Mouse (Mus musculus) forebrain, postnatal 0 days (tissue): ENCODE measurements around the gene Igfbp3. TPM values are rescaled to one million over a fixed set of nuclear protein-coding genes. Genes with fewer than 3 reads are reported as not detected.

ENCODE experiments used
- ATAC-seq: fragments of 200-750 bp; cut with Nextera tagmentation; 2 replicates; pipeline ENCODE4 v1.8.0; 2017; ENCODE audit warnings: mild to moderate bottlenecking, moderate library complexity
- DNase-seq: peaks from one replicate; pipeline ENCODE4 v3.0.0-alpha.2; 2015
- H3K27ac ChIP-seq: fragments of 300-500 bp; sonication (generic); 2 replicates; pipeline ENCODE4 v1.5.1; 2014; ENCODE audit warnings: low read depth, mild to moderate bottlenecking, antibody characterized with exemption, low read length, moderate library complexity, mixed read lengths
- H3K27me3 ChIP-seq: fragments of 300-500 bp; sonication (generic); 2 replicates; pipeline ENCODE4 v1.6.1; 2014; ENCODE audit warnings: mild to moderate bottlenecking, low read length, mixed read lengths; ENCODE audit not compliant: insufficient read depth
- H3K36me3 ChIP-seq: fragments of 300-500 bp; sonication (generic); 2 replicates; pipeline ENCODE4 v1.6.1; 2014; ENCODE audit warnings: mild to moderate bottlenecking, moderate library complexity; ENCODE audit not compliant: insufficient read depth
- H3K4me1 ChIP-seq: fragments of 300-500 bp; sonication (generic); 2 replicates; pipeline ENCODE4 v1.6.1; 2014; ENCODE audit warnings: antibody characterized with exemption; ENCODE audit not compliant: insufficient read depth
- H3K4me2 ChIP-seq: fragments of 300-500 bp; sonication (generic); 2 replicates; pipeline ENCODE4 v1.6.1; 2014; ENCODE audit warnings: low read depth, mild to moderate bottlenecking, moderate library complexity
- H3K4me3 ChIP-seq: fragments of 300-500 bp; sonication (generic); 2 replicates; pipeline ENCODE4 v1.5.1; 2014; ENCODE audit warnings: low read depth, low read length, mixed read lengths
- H3K9ac ChIP-seq: fragments of 300-500 bp; sonication (generic); 2 replicates; pipeline ENCODE4 v1.6.1; 2014; ENCODE audit warnings: mild to moderate bottlenecking
- H3K9me3 ChIP-seq: fragments of 300-500 bp; sonication (generic); 2 replicates; pipeline ENCODE4 v1.6.1; 2016; ENCODE audit warnings: low read length
- CTCF ChIP-seq: sonication (generic); IDR thresholded peaks from 2 replicates; pipeline ENCODE4 v1.5.1; 2016; ENCODE audit warnings: antibody characterized with exemption, control low read depth, low read depth
- WGBS: fragments of 180-500 bp; shearing (Covaris S2); extraction: QIAGEN DNeasy Blood & Tissue Kit; methylation state at CpG from one replicate; pipeline ENCODE4 v1.1.7; 2014; 5-methylcytosine and 5-hydroxymethylcytosine counted together
- polyA plus RNA-seq: library from polyadenylated mRNA; unstranded; fragments of >200 nt; fragmentation: Nextera tagmentation; extraction: Ambion mirVana; gene quantifications from 2 replicates; pipeline ENCODE4 v1.2.1, GENCODE M21; 2015
- total RNA-seq: library from RNA; depleted of rRNA; stranded (reverse); fragments of >200 nt; gene quantifications from 2 replicates; pipeline ENCODE4 v1.2.3, GENCODE M21; 2014; rRNA removed

Gene Igfbp3
- total and polyA plus RNA-seq, 2 experiments from 2014 or later, result 32.6 to 61.9 TPM

GRCm38 (mm10) chr11:7156427-7156826 lies 57.3 kb downstream of the Igfbp3 start:
- Histone ChIP-seq H3K4me2 (no peak overlapping the region), H3K36me3 (peaks cover 8% of the 10 kb centered on the region; the same call in 1 of the 2 replicates), H3K27me3 (no peaks in the 10 kb centered on the region), H3K27ac (no peak overlapping the region), H3K4me1 (no peaks in the 10 kb centered on the region), H3K4me3 (no peak overlapping the region), H3K9me3 (no peaks in the 10 kb centered on the region), H3K9ac (no peak overlapping the region)
- DNase-seq (no peak), ATAC-seq (no peak)
- 81% methylated on average over 4 of the region's 4 CpGs for WGBS
- no peak for TF ChIP-seq CTCF

Other genes starting within 250 kb of the Igfbp3 start
- gene Adcy1, start 150.4 kb downstream of the Igfbp3 start, total RNA-seq, result 115 and 159 TPM in 2 replicates
- gene Adcy1, start 150.4 kb downstream of the Igfbp3 start, polyA plus RNA-seq, result 12.6 and 13.6 TPM in 2 replicates
- not detected in 2 replicates for gene Gm11985, start 25.4 kb downstream of the Igfbp3 start, total RNA-seq
- not detected in 2 replicates for gene Gm11985, start 25.4 kb downstream of the Igfbp3 start, polyA plus RNA-seq
- not detected in 2 replicates for gene Igfbp1, start 16.1 kb downstream of the Igfbp3 start, total RNA-seq
- gene Igfbp1, start 16.1 kb downstream of the Igfbp3 start, polyA plus RNA-seq, result not detected in 2 replicates